Mouse (Mus musculus) stomach, embryonic 14.5 days (tissue): Measurements from ENCODE around the gene B3gnt7. TPM values are rescaled to one million over a fixed set of nuclear protein-coding genes. Genes with fewer than 3 reads are reported as not detected.

ENCODE experiments used
- ATAC-seq: fragments of 200-750 bp; cut with Nextera tagmentation; 2 replicates; pipeline ENCODE4 v1.8.0; 2017; ENCODE audit warnings: low read depth, moderate TSS enrichment; ENCODE audit not compliant: insufficient number of reproducible peaks, insufficient read depth, low FRiP score
- H3K27ac ChIP-seq: fragments of 300-500 bp; sonication (generic); 2 replicates; pipeline ENCODE4 v1.5.1; 2014; ENCODE audit warnings: mild to moderate bottlenecking, low read length, moderate library complexity, mixed read lengths
- H3K27me3 ChIP-seq: fragments of 300-500 bp; sonication (generic); 2 replicates; pipeline ENCODE4 v1.6.1; 2014; ENCODE audit warnings: low read length, control low read depth, mixed read lengths; ENCODE audit not compliant: control insufficient read depth, insufficient read depth
- H3K36me3 ChIP-seq: fragments of 300-500 bp; sonication (generic); 2 replicates; pipeline ENCODE4 v1.6.1; 2014; ENCODE audit warnings: mild to moderate bottlenecking, control low read depth, low read length, moderate library complexity, mixed read lengths; ENCODE audit not compliant: control insufficient read depth, insufficient read depth
- H3K4me1 ChIP-seq: fragments of 300-500 bp; sonication (generic); 2 replicates; pipeline ENCODE4 v1.6.1; 2014; ENCODE audit warnings: low read length, control low read depth, mixed read lengths; ENCODE audit not compliant: control insufficient read depth, insufficient read depth
- H3K4me2 ChIP-seq: fragments of 300-500 bp; sonication (generic); replicated peaks from 2 replicates; pipeline ENCODE4 v1.6.1; 2014; ENCODE audit warnings: low read depth, low read length, control low read depth
- H3K4me3 ChIP-seq: fragments of 300-500 bp; sonication (generic); 2 replicates; pipeline ENCODE4 v1.5.1; 2014; ENCODE audit warnings: low read depth, low read length, control low read depth
- H3K9ac ChIP-seq: fragments of 300-500 bp; sonication (generic); replicated peaks from 2 replicates; pipeline ENCODE4 v1.6.1; 2014; ENCODE audit warnings: low read depth, mild to moderate bottlenecking, control low read depth, low read length, moderate library complexity, mixed read lengths
- H3K9me3 ChIP-seq: fragments of 300-500 bp; sonication (generic); 2 replicates; pipeline ENCODE4 v1.6.1; 2016; ENCODE audit warnings: low read depth, low read length, control low read depth; ENCODE audit not compliant: control insufficient read depth
- WGBS: fragments of 180-500 bp; shearing (Covaris S2); extraction: QIAGEN DNeasy Blood & Tissue Kit; methylation state at CpG from one replicate; pipeline ENCODE4 v1.1.7; 2014; 5-methylcytosine and 5-hydroxymethylcytosine counted together
- polyA plus RNA-seq: library from polyadenylated mRNA; unstranded; fragments of >200 nt; fragmentation: Nextera tagmentation; extraction: Ambion mirVana; gene quantifications from 2 replicates; pipeline ENCODE4 v1.2.1, GENCODE M21; 2014

B3gnt7 gene
- polyA plus RNA-seq, 1 experiment from 2014 or later: 7.3 TPM

GRCm38 (mm10) chr1:86345956-86346355 lies 43.3 kb downstream of the B3gnt7 start:
- no peak overlapping the region for H3K4me2 ChIP-seq
- H3K4me3 ChIP-seq: no peak overlapping the region
- no peaks in the 10 kb centered on the region for H3K4me1 ChIP-seq
- no peak overlapping the region for H3K9ac ChIP-seq
- no peaks in the 10 kb centered on the region for H3K27me3 ChIP-seq
- H3K36me3 ChIP-seq: peaks cover 35% of the 10 kb centered on the region
- no peak overlapping the region for H3K27ac ChIP-seq
- H3K9me3 ChIP-seq: no peaks in the 10 kb centered on the region
- no peak for ATAC-seq
- WGBS: 96% methylated on average over 4 of the region's 4 CpGs

GRCm38 (mm10) chr1:86346851-86347715 lies 44.5 kb downstream of the B3gnt7 start:
- 90% methylated on average over 3 of the region's 3 CpGs for WGBS
- Histone ChIP-seq H3K4me3 (no peak overlapping the region), H3K27me3 (no peaks in the 10 kb centered on the region), H3K27ac (no peak overlapping the region), H3K9ac (no peak overlapping the region), H3K9me3 (no peaks in the 10 kb centered on the region), H3K4me2 (no peak overlapping the region), H3K36me3 (peaks cover 46% of the 10 kb centered on the region), H3K4me1 (no peaks in the 10 kb centered on the region)
- ATAC-seq: no peak

- Histone ChIP-seq H3K9ac (no peak overlapping the region), H3K36me3 (peaks cover 52% of the 10 kb centered on the region), H3K9me3 (no peaks in the 10 kb centered on the region), H3K27me3 (no peaks in the 10 kb centered on the region), H3K27ac (no peak overlapping the region), H3K4me1 (no peaks in the 10 kb centered on the region), H3K4me3 (no peak overlapping the region), H3K4me2 (no peak overlapping the region)
- 82% methylated on average over 1 of the region's 1 CpGs for WGBS
- no peak for ATAC-seq
Observed at GRCm38 (mm10) chr1:86347716-86348045, 45.0 kb downstream of the B3gnt7 start.

GRCm38 (mm10) chr1:86348083-86348482 lies 45.5 kb downstream of the B3gnt7 start:
- Histone ChIP-seq H3K4me1 (no peaks in the 10 kb centered on the region), H3K36me3 (peaks cover 55% of the 10 kb centered on the region), H3K4me2 (no peak overlapping the region), H3K9ac (no peak overlapping the region), H3K27me3 (no peaks in the 10 kb centered on the region), H3K9me3 (no peaks in the 10 kb centered on the region), H3K4me3 (no peak overlapping the region), H3K27ac (no peak overlapping the region)
- 81% methylated on average over 1 of the region's 1 CpGs for WGBS
- ATAC-seq: no peak

GRCm38 (mm10) chr1:86348801-86349200 lies 46.2 kb downstream of the B3gnt7 start:
- no peaks in the 10 kb centered on the region for H3K9me3 ChIP-seq
- H3K27me3 ChIP-seq: no peaks in the 10 kb centered on the region
- no peak overlapping the region for H3K27ac ChIP-seq
- peaks cover 62% of the 10 kb centered on the region for H3K36me3 ChIP-seq
- no peak overlapping the region for H3K4me3 ChIP-seq
- H3K4me2 ChIP-seq: no peak overlapping the region
- no peak for ATAC-seq
- no peak overlapping the region for H3K9ac ChIP-seq
- H3K4me1 ChIP-seq: no peaks in the 10 kb centered on the region
- WGBS: 76% methylated on average over 4 of the region's 4 CpGs

- 89% methylated on average over 3 of the region's 3 CpGs for WGBS
- Histone ChIP-seq H3K4me2 (no peak overlapping the region), H3K9me3 (no peaks in the 10 kb centered on the region), H3K9ac (no peak overlapping the region), H3K27ac (no peak overlapping the region), H3K4me1 (no peaks in the 10 kb centered on the region), H3K4me3 (no peak overlapping the region), H3K27me3 (no peaks in the 10 kb centered on the region), H3K36me3 (peaks cover 66% of the 10 kb centered on the region)
- no peak for ATAC-seq
Observed at GRCm38 (mm10) chr1:86349201-86349600, 46.6 kb downstream of the B3gnt7 start.

GRCm38 (mm10) chr1:86349696-86350095 lies 47.1 kb downstream of the B3gnt7 start:
- Histone ChIP-seq H3K4me3 (no peak overlapping the region), H3K27me3 (no peaks in the 10 kb centered on the region), H3K27ac (no peak overlapping the region), H3K9ac (no peak overlapping the region), H3K4me1 (no peaks in the 10 kb centered on the region), H3K9me3 (no peaks in the 10 kb centered on the region), H3K4me2 (no peak overlapping the region), H3K36me3 (peaks cover 71% of the 10 kb centered on the region)
- WGBS: 89% methylated on average over 1 of the region's 1 CpGs
- no peak for ATAC-seq

GRCm38 (mm10) chr1:86350576-86350975 lies 47.9 kb downstream of the B3gnt7 start:
- H3K9me3 ChIP-seq: no peaks in the 10 kb centered on the region
- no peak overlapping the region for H3K4me3 ChIP-seq
- H3K27ac ChIP-seq: no peak overlapping the region
- WGBS: 90% methylated on average over 8 of the region's 8 CpGs
- H3K4me2 ChIP-seq: no peak overlapping the region
- ATAC-seq: no peak
- no peaks in the 10 kb centered on the region for H3K27me3 ChIP-seq
- H3K4me1 ChIP-seq: no peaks in the 10 kb centered on the region
- no peak overlapping the region for H3K9ac ChIP-seq
- H3K36me3 ChIP-seq: peaks cover 80% of the 10 kb centered on the region

- 88% methylated on average over 2 of the region's 2 CpGs for WGBS
- no peak for ATAC-seq
- H3K36me3 ChIP-seq: peaks cover 82% of the 10 kb centered on the region
Observed at GRCm38 (mm10) chr1:86354186-86354585, 51.6 kb downstream of the B3gnt7 start.

More at GRCm38 (mm10) chr1:86354186-86354585, 51.6 kb downstream of the B3gnt7 start:
- H3K27me3 ChIP-seq: no peaks in the 10 kb centered on the region
- no peak overlapping the region for H3K9ac ChIP-seq
- no peaks in the 10 kb centered on the region for H3K9me3 ChIP-seq
- peaks cover 11% of the 10 kb centered on the region; the same call in 1 of the 2 replicates for H3K4me1 ChIP-seq
- no peak overlapping the region for H3K27ac ChIP-seq
- H3K4me3 ChIP-seq: no peak overlapping the region
- no peak overlapping the region for H3K4me2 ChIP-seq
